Mouse (Mus musculus): ENCODE measurements at regions not wholly inside any gene's neighbourhood (a gene's known extent, or its start where the extent isn't known, plus 50 kb on each side); places are given as distances from the start of the nearest gene placed in this dataset.

GRCm38 (mm10) chr12:102057979-102058378 lies 70.6 kb upstream of the Slc24a4 start:
- ATAC-seq (replicated peaks; ENCODE audit: poor library complexity), result no peak

DNA sequence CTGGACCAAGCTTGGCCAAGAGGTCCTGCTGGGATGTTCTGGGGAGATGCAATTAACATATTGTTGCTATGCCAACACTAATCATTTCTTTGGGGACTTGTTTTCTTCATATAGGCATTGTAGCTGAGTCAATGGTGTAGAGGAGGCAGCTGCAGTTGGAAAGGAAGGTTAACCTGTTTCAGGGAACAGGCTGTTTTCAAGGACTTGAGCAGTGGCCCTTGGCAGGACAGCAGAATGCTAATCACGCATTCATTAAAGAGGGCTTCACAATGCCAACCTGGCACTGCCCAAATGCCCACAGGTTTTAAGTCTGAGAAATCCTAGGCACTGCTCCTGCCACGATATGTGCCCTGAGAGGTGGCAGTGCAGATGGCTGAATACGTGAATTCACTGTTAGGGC lies 70.1 kb upstream of the Slc24a4 start:
- ATAC-seq (replicated peaks; ENCODE audit: poor library complexity), result no peak

GRCm38 (mm10) chr12:102061096-102061495 lies 67.4 kb upstream of the Slc24a4 start:
- no peak for ATAC-seq (replicated peaks; ENCODE audit: poor library complexity)

GRCm38 (mm10) chr12:102061657-102062614 lies 66.6 kb upstream of the Slc24a4 start:
- no peak for ATAC-seq (replicated peaks; ENCODE audit: poor library complexity)

- peak; percentile 31 for ATAC-seq (replicated peaks; ENCODE audit: poor library complexity)
Observed at GRCm38 (mm10) chr12:102062648-102063047, 65.9 kb upstream of the Slc24a4 start.

DNA sequence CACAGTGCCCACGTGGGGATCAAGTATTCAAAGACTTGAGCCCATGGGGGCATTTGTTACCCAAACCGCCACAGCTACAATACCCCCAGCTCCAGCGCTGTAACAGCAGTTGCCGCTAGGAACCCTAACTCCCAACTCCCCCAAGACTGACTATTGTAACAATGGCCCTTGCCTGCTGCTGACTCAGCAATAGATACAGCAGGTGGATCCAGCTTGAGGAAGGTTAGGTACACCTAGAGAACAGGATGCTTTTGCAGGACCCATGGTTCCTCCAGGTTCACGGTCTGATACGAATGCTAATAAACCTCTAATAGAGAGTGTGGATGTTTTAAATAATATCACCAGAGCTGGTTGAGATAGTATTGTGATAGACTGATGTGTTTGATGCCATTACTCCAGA lies 65.3 kb upstream of the Slc24a4 start:
- 0 out of 2 replicates have a peak, but pooled peaks have one; percentile 11 for ATAC-seq (replicated peaks; ENCODE audit: poor library complexity)

GRCm38 (mm10) chr12:102064710-102065325 lies 63.7 kb upstream of the Slc24a4 start:
- no peak for ATAC-seq (replicated peaks; ENCODE audit: poor library complexity)

DNA sequence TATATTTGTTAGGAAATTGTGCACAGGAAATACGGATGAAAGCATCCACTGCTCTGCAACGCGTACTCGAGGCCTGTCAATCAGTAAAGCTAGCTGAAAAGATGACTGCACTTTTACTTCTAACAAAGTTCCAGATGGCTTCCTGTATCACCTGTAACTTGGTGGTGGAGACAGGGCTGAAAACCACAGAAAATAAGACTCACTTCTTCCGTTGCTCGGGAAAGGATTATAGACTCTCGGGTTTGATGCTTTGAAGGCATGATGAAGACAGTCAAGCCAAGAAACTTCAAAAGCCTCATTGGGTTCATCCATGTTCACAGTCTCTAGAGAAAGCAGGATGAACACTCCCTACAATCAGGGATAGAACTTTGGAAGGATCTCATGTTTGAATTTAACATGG lies 60.8 kb upstream of the Slc24a4 start:
- no peak for ATAC-seq (replicated peaks; ENCODE audit: poor library complexity)

DNA sequence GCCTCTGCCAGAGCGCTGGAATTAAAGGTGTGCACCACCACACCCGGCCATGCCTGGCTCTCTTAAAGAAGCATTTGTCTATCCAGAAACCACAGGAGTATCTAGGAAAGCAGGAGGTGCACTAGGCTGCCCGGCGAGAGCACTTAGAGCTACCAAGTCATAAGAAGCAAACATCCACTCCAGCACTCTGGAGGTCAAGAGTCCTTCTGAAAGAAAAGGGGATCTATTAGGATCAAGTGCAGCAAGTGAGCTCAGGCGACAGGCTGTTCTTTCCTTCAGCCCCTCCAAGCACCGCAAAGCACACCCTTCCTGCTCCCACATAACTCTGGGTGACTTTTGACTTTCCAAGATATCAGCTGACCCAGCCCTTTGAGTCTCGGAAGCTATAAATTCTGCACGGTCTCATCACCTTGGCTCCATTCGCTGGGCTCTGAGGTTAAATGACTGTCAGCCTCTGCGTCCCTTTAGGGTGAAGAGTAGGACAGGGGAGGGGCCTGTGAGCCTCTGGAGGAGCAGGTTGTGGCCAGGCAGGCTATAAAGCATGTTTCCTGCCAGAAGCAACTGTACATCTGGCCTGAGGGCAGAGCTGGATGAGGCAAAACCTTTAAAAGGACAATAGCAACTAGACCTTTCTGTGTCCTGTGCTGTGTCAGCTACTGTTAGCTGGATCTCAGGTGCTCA lies 58.9 kb upstream of the Slc24a4 start:
- no peak for ATAC-seq (replicated peaks; ENCODE audit: poor library complexity)

- no peak for ATAC-seq (replicated peaks; ENCODE audit: poor library complexity)
Observed at GRCm38 (mm10) chr12:102071888-102072619, 56.5 kb upstream of the Slc24a4 start.

- no peak for ATAC-seq (replicated peaks; ENCODE audit: poor library complexity)
Observed at GRCm38 (mm10) chr12:102073540-102073939, 55.0 kb upstream of the Slc24a4 start.

DNA sequence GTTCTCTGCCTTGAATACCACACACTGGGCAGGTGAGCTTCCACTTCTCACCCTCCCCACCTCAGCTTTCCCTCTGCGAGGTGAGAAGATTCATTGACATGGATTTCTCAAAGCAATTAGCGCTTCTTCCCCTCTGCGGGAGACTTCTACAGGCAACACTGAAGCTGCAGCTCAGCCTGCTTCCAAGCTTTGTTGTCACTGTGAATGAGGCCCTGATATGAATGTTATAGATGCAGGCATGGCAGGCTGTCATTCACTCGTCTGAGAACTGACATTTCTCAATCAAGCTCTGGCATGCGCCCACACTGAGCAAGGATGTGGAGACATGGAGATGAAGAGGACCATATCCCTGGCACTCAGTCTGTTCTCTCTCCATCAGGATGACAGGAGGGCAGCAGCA lies 52.2 kb upstream of the Slc24a4 start:
- ATAC-seq (replicated peaks; ENCODE audit: poor library complexity), result no peak

All from megakaryocyte progenitor cell, adult 5-6 weeks (primary cell).